Mouse (Mus musculus): Measurements from ENCODE around the gene Mllt1.
A peak's percentile ranks its signal among the peaks of the same experiment; 100 is the strongest.
"Not testable (repeated sequence)": the region's sequence is repeated elsewhere in the genome, so short reads cannot be mapped to it uniquely, and the experiment has no call there.

Mllt1 gene

DNA sequence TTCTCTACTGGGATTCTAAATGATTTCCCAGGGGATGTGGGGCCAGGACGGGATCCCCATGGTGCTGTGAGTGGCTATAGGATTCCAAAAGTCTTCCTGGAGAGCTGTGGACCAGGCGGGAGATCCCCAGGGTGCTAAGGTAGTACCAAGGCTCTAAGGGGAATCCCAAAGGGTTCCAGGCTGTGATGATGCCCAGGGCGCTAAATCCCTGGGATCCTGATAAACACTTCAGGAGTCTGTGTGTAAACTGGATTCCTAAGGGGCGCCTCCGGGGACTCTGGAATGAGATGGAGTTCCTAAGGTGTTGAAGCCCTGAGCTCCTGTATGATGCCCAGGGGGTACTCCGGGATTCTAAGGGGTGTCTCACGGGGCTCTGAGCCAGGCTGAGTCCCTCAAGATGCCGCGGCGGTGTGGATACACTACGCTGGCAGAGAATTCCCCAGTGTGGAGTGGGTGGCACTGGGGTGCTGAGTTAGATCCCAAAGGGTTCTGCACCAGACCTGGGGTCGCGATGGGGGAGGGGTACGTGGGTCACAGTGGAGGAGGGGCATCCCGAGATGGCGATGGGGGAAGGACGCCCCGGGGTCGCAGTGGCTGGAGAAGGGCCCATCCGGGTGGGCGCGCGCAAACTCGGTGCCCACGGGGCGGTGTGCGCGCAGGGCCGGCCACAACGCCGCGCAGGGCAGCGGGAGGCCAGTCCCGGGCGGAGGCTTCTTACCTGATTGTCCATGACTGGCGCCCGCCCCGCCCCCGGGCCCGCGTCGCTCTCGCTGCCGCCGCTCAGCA, 477 bp downstream of the Mllt1 start:
- no peak for DNase-seq

DNA sequence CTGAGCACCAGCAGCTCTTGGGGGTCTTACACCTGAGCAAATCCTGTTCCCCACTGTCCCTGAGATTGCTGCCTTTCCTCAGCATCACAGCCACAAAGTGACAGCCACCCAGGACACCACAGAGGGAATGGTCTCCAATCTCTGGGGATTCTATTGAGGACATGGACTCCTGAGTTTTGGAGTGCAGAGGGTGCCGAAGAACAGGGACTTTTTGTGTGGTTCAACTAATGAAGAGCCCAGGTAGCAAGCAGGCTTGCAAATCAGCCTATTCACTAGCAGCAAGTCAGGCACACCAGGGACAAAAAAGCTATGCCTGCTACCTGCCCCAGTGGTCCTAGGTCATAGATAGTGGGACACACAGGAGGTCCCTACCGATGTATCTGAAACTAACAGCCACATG, 1.8 kb downstream of the Mllt1 start:
- no peak for DNase-seq

DNA sequence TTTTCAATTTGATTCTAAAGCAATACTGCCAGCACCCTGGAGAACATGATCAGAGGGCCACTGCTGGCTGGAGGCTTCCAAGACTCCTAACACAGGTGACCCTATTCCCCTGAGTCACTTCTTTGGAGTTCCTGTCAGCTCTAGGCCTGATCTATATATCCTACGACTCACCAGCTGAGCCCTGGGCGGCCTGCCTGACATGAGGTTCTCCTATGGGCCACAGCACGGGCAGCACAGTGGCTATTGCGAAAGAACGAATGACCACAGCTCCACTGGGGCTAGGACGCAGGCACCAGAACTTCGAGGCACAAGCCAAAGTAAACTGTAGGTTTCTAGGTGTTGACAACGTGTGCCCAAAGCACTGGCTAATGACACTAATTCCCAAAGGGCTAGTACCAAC, 5.2 kb downstream of the Mllt1 start:
- DNase-seq = no peak

DNA sequence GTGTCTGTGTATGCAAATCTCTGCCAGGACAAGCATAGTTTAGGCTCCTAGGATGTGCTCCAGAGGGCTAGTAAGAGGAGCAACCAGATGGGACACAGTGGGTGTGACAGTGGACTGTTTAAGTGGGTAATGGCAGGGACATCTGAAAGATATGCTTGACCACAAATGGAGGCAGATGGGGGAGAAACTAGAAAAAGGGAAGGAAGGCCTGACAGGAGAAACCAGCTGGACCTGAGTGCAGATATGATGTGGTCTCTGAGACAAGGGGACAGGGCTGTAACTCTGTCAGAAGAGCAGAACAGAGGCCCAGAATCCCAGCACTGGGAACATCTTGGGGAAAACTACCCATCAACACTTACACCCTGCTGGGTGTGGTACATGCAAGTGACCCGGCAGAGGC, 5.7 kb downstream of the Mllt1 start:
- DNase-seq = no peak

DNA sequence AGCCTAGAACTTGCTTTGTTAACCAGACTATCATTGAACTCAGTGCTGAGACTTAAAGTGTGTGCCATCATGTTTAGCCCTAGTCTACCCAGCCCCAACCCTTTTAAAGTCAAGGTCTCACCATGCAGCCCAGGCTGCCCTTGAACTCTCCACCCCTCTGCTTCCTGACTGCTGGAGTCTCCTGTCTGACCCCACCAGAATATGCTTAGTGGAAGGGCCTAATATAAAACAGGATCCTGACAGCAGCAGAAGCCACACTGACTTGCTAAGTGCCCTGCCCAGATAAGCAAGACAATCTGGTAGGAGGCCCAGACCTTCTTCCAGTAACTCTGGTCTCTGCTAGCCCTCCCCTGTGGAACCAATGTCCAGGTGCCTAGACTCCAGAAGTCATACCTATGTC, 6.1 kb downstream of the Mllt1 start:
- no peak for DNase-seq

DNA sequence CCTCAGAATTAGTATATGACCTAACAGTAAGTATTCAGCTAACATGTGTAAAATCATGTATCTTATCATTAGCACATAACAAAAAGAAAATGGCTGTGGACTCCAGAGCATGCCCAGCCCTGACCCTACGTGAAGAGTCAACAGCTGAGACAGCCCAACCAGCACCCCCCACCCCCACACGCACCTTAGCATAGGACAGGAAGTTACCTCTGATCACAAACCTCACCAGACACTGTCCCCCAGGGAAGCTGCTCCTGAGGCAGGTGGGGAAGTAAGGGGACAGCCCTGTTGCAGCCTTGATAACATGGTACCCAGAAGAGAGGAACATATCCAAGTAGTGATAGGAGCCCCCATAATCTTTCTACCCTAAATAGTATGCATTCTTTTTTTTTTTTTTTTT, 9.2 kb downstream of the Mllt1 start:
- DNase-seq = no peak

DNA sequence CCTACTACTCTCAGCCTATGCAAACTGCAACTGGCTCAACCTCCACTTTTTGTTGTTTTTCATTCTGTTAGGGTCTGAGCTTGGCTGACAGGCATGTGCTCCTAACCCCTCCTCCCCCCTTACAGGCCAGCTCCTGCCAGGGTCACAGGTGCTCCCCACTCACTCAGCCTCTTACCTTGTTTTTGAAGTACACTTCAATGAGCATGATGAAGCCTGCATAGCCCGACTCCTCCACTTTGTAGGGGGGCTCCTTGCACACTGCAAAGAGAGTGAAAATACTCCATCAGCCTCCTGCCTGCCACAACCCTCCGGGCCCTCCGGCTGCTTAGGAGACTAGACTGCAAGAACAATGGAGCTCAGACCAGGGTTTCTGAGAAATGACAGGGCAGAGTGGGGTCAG, 15.5 kb downstream of the Mllt1 start:
- no peak for DNase-seq

DNA sequence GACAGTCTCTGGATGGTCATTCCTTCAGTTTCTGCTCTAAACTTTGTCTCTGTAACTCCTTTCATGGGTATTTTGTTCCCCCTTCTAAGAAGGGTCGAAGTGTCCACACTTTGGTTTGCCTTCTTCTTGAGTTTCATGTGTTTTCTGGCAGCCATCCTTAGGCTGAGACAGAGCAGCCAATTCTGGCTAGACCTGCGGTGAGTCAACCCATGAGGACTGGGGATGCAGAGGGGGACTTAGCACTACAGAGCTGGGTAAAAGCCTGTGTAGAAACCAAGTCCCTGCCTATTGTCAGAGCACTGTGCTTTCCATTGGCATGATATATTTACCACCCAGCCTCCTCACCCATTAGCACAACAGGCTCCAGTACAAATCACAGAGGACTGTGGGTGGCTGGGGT, 18.0 kb downstream of the Mllt1 start:
- DNase-seq = no peak

DNA sequence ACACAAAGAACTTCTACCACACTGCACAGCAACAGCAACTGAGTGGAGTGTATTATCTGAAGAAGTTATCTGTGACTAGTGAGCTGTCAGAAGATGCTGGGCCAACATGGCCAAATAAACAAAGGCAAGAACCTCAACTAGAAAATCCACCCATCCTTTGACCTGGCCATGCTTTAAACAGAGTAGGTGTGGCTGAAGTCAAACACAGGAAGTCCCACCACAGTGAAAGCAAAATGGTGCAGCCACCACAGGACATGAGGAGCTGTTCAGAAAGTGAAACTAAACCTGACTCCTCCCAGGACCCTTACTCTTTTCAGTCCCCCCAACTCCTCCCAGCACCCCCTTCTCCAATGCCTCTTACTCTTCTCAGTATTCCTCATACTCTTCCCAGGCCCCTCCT, 21.8 kb downstream of the Mllt1 start:
- no peak for DNase-seq

DNA sequence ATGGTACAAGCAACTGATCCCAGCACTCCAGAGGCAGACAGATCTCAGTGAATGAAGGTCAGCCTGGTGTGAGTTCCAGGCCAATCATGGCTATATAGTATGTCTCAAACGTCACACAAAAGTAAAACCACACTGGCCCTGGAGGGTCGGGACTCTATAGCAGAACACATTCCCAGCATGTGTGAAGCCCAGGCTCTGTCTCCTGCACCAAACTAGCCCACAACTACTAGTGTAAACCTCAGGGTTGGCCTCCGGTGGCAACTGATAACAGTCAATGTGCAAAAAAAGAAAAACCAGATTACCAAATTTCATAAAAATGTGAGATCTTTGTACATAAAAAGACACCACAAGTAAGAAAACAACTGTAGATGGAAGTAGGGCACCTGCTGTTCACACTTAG, 22.2 kb downstream of the Mllt1 start:
- no peak for DNase-seq

DNA sequence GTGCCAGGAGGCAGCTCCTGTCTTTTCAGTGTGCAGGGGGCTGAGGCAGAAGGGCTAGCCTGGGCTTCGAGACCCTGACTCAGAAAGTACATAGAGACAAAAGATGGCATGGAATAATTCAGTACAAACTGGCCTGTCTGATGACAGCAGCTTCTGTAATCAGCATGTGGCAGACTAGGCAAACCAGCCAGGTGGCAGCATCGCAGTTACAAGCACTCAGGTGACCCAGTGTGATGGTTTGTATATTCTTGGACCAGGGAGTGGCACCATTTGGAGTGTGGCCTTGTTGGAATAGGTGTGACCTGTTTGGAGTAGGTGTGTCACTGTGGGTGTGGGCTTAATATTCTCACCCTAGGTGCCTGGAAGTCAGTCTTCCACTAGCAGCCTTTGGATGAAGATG, 25.5 kb downstream of the Mllt1 start:
- not testable (repeated sequence) for DNase-seq

DNA sequence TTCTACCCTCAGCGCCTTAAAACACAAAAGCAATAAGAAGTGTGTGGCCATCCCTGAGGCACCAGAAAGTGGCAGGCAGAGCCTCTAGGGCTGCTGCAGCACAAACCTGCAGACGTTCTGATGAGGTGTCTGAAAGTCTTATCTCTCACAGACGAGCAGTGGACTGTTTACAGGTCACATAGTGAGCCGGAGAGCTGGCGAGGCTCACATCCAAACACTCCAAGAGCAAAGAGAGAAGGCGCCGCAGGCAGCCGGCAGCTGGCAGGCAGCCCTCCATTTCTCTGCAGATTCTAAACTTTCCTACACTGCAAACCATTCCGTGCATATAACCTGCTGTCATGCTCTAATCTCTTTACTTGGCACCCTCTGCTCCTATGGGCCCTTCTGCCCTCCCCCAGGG, 27.3 kb downstream of the Mllt1 start:
- DNase-seq = no peak

DNA sequence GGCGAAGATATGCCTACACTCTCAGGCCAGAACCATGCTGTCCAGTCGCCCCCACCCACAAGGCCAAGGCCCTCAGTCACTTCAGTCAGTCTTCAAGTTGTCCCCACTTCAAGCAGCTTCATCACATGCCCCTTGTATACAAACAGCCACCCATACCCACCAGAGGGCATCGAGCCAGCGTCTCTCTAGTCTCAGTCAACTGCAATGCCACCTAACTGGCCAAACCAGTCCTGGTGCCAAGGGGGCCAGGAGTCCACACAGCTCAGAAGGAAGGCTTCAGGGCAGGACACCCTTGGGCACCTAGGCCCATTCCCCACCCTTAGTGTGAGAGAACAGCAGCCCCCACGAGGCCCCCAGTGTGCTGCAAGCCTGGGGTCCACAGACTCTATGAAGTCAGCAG, 28.1 kb downstream of the Mllt1 start:
- no peak for DNase-seq

DNA sequence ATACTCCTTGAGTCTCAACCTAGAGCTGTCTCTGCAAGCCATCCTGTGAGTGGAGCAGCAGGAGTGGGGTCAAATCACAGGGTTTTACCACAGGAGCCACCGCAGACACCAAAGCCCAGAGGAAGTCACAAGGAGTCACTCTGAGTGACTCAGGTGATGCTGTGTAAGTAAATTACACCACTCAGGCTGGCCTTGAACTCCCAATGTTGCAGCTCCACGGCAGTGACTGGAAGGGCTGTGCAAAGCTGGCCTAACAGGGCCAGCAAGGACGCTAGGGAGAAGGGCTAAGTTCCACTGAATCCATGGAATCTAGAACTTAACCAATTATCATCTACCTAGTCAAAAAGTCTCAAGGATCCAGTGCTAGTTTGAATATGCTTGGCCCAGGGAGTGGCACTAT, 29.0 kb downstream of the Mllt1 start:
- no peak for DNase-seq

DNA sequence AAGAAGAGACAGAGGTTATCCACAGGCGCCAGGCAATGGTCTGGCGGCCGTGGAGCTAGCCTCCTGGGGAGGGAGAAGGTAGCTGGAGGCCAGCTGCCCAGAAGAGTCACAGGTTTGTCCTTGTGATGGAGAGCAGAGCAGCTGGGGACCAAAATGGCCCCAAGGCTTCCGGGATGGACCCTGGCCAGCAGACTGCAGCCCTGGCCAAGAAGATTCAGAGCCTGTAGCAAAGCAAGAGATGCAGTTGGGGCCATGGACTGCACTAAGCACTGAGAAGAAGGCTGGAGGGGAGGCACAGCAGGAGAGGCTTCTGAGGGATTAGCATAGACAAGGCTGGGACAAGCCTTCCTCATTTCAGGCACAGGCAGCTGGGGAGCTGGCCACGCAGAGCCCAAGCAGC, 32.5 kb downstream of the Mllt1 start:
- no peak for DNase-seq

DNA sequence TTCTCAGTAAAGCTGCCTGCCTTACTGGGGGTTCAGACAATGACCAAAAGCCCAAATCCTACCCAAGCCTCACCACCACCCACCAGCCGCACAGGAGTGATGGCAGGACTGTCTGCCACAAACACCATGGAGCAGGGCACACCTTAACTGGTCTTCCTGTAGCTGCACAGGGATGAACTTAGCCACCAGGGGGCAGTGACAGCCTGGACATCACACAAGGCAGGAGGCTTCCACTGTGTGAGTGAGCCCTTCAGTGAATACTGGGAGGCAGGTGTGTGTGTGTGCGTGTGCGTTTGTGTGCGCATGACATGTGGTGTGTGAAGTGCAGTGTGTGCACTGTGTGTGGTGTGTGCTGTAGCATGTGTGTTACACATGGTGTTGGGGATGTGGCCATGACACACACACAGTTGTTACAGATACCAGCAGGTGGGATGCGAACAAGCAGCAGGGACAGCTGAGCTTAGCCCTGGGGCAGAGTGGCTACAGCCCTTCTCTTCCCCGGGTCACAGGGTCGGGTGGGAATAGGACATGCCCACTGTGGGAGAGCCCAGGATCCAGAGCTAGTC, 37.5 kb downstream of the Mllt1 start:
- DNase-seq = peak; percentile 83

DNA sequence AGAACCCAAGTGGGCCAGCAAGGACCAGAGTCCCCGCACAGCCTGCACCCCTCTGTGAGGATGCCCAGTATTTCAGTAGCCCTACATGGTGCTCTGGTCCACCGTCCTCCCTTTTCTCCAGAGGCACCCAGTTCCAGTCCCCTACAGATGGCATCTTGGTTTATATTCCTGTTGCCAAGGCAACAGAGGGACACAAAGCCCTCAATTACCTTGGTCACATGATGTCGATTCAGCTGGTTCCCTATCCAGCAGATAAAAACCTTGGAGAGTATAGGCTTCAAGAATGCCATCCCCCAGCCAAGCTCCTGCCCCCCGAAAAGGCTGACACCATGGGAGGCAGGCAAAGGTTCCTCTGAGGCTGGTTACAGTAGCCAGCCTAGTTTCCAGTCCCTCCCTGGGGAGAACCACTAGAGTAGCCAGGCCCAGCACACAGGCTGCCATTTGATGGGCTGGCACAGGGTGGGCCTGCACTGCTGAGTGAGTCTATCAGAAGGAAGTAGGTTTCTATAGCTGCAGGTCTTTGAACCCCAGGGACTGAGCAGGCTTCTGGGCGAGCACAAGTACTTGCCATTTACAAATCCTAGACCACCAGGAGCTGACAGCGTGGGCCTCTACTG, 38.6 kb downstream of the Mllt1 start:
- DNase-seq = peak; percentile 66

DNA sequence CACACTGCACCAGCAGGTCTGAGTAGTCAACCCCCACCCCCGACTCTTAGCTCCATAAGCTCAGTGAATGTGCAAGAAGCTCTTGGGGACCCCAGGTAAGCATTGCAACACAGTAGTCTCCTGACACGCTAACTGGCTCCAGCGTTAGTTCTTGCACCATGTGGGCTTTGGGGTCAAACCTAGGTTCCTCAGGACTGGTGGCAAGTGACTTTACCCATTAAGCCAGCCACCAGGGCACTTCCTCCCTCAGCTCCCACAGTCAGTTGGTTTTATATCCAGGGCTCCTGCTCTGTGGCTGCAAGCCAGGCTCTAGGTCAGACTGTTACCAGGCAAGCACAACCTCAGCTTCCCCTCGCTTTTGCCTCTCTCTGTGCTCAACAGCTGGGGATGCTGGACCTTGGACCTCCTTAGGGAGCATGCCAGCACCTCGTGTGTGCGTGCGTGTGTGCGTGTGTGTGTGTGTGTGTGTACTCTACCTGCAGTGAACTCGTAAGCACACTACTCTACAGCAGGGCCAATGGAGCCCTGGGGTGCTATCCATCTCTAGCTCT, 39.8 kb downstream of the Mllt1 start:
- no peak for DNase-seq

DNA sequence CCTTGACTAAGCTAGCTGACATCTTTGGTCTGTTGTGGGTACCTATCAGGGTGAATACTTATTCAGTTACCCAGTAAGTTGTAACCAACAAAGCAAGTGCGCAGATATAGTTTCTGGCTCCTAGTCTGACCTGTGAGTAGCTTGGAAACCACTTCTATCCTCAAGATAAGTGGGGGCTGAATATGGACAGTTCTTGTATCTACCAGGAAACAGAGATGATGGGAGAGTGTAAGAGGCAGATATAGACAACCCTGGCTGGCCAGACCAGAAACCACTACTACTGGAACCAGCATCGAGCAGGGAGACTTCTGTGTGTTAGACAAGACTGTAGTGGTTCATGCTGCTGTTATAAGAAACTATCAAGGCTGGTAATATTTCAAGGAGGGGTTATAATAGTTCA, 45.2 kb downstream of the Mllt1 start:
- DNase-seq = no peak

DNA sequence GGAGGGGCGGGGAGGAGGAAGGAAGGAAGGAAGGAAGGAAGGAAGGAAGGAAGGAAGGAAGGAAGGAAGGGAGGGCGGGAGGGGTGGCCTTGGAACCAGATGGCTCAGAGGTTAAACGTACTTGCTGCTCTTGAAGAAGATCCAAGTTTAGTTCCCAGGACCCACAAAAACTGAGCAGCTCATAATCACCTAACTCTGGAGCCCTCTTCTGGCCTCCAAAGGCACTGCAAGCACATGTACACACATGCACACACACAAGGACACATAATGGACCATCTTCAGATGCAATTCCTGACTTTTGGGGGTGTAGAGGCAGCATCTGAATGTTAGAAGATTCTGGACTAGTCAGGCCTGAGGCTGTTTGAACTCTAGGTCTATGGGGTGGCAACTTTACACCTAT, 47.2 kb downstream of the Mllt1 start:
- no peak for DNase-seq

DNA sequence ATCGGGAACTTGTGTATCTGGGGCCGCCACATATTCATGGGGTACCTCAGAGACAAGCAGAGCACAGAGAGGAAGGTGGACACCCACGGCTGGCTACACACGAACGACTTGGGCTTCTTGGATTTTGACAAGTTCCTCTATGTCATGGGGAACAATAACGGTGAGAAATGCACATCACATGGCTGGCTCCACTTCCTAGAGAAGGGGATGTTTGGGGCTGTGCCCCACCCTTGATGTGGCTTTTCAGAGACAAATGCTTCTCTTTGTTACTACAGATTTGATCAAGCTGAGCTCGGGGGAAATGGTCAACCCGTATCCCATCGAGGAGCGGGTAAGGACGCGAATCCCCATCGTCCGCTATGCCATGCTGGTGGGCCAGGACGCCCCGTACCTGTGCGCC, 50.4 kb downstream of the Mllt1 start:
- DNase-seq = no peak

DNA sequence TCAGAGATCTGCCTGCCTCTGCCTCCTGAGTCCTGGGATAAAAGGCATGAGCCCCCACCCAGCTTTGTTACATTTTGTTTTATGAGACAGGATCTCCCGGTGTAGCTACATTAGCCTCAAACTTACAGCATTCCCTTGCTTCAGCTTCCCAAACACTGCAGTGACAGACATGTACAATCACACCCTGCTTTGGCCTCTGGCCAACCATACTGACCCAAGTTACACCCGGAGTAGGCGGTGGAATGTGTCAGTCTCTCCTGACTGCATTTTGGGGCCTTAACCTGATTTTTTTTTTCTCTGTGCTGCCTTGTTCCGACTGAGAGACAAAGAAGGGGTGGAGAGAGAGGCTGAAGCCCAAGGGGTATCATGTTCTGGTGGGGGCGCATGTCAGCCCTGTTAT, 50.9 kb downstream of the Mllt1 start:
- no peak for DNase-seq

DNA sequence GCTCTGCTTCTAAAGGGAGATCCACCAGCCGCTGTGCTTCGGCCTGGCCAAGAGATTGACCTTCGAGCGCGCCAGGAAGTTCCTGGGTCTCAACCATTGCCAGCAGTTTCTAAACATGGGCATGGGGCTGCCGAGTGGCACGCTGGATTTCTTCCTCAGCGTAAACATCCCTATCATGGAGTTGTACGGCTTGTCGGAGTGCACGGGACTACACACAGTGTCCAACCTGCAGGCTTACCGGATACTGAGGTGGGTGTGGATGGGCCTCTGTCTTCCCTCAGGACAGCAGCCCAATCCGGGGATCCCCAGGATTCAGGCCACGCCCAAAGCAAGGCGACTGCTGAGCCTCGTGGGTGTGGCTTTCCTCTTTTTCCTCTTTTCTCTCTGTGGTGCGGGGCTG, 51.6 kb downstream of the Mllt1 start:
- DNase-seq = no peak

DNA sequence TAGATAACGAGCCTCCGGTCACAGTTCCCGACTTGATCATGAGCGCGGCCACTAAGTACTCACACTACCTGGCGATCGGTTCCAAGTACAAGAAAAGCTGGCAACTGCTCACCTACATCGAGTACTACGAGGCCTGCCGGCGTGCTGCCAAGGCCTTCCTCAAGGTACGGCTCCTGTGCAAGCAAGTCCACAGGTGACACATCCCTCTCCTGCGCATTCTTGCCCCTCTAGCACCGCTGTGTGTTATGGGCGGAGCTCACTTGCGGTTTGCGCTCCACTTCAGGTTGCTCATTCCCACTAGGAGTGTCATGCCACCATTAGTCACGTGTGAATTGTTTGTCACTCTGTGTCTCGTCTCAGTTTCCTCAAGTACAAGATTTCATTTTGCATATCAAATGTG, 57.8 kb downstream of the Mllt1 start:
- no peak for DNase-seq
